Mouse (Mus musculus): ENCODE measurements around the gene Gm10392. TPM values are rescaled to one million over a fixed set of nuclear protein-coding genes. Genes with fewer than 3 reads are reported as not detected.

The Gm10392 gene
- polyA plus RNA-seq, 1 experiment = 0.08 TPM

DNA sequence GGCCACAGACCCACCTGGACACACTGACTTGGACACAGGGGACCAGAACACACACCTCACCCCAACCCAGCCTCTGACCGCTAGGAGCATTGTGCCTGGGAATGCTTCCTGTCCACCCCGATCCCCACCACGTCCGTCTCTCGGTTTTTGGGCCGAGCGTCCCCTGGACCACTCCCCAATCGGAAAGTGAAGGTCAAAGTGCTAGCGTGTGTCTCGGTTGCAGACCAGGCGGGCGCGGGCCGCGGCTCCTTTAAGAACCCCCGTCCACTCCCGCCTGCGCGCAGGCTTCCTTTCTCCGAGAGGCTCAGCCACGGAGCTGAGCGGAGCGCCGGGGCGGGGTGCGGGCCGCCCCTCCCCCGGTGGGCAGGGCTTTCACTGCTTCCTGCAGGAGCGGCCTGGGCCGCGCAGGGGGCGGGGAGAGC, 26.1 kb downstream of the Gm10392 start:
- peaks cover 22% of the 10 kb centered on the region for H3K27me3 ChIP-seq (replicated peaks)

DNA sequence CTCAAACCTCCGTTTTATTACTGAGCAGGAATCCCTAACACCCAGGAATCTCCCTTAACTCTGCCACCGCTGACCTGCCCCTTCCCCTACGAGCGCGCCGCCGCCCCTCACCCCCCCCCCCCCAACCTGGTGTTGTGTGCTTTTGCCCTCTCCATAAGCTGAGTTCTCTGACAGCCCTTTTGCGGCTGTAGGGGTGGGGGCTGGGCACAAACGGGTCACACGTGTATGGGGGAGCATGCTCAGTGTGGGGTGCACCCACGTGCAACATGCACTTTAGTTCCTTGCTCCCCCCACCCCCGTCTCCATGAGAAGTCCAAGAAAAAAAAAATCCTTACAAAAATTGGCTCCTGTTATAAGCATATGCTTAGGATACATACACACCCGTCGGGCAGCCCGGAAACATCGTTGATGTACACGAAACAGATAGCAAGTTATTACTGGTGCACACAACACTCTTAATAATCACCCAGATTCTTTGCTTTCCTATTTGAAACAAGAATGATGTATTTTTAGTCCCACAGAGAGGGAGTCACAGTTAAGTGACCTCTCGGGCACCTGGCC, 26.6 kb downstream of the Gm10392 start:
- TF ChIP-seq GATA1 (IDR thresholded peaks at IDR 0.05; ENCODE audit: borderline replicate concordance, low read length) = no peak
- Histone ChIP-seq H3K27me3 (replicated peaks) (peaks cover 25% of the 10 kb centered on the region), H3K4me1 (peaks cover 86% of the 10 kb centered on the region), H3K36me3 (replicated peaks; ENCODE audit: low read length) (peaks cover 11% of the 10 kb centered on the region), H3K9me3 (no peaks in the 10 kb centered on the region), H3K4me3 (replicated peaks) (peak overlapping the region; percentile 99)

More for the DNA sequence above, 26.1 kb downstream of the Gm10392 start:
- Histone ChIP-seq H3K4me3 (replicated peaks) (peak overlapping the region; percentile 99), H3K36me3 (replicated peaks; ENCODE audit: low read length) (peaks cover 12% of the 10 kb centered on the region), H3K4me1 (peaks cover 89% of the 10 kb centered on the region), H3K9me3 (no peaks in the 10 kb centered on the region)
- TF ChIP-seq GATA1 (IDR thresholded peaks at IDR 0.05; ENCODE audit: borderline replicate concordance, low read length) (no peak), FLI1 (IDR thresholded peaks at IDR 0.05; ENCODE audit: low read length) (no peak)

DNA sequence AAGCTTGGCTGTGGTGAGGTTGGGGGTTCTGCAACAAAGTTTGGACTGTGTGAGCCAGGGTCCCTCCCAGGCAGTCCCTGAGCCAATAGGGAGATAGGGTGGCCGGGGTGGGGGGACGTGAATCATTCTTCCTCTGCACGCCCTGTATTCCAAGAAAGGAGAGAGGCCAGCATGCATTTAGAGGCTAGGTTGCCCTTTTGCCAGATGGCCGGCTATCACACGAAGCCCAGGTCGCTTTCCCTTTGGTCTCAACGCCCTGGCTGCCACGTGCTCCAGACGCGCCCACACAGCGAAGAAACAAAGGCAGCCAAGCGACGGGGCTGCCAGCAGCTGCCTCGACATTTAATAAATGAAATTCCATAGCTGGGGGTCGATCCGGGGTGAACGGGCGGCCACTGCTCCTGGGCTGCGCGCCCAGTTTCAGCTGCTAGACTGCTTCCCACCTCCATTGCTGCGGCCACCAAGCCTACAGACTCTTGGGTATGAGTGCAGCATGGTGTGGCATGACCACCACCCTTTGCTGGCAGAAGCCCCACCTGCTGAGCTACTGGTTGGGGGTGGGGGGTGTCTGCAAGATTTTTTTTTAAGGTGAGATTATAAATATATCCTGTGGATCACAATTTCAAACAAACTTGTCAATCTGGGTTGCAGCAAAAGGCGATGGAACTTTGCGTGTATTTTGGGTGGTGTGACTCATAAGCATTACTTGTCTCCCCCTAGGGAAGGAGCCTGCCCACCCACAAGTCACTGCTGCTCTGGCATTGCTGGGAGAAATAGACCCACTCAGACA, 27.3 kb downstream of the Gm10392 start:
- TF ChIP-seq GATA1 (IDR thresholded peaks at IDR 0.05; ENCODE audit: borderline replicate concordance, low read length) (no peak), FLI1 (IDR thresholded peaks at IDR 0.05; ENCODE audit: low read length) (no peak)
- Histone ChIP-seq H3K27me3 (replicated peaks) (peaks cover 28% of the 10 kb centered on the region), H3K4me1 (peaks cover 85% of the 10 kb centered on the region), H3K36me3 (replicated peaks; ENCODE audit: low read length) (peaks cover 5% of the 10 kb centered on the region), H3K4me3 (replicated peaks) (peak overlapping the region; percentile 99), H3K9me3 (no peaks in the 10 kb centered on the region)

DNA sequence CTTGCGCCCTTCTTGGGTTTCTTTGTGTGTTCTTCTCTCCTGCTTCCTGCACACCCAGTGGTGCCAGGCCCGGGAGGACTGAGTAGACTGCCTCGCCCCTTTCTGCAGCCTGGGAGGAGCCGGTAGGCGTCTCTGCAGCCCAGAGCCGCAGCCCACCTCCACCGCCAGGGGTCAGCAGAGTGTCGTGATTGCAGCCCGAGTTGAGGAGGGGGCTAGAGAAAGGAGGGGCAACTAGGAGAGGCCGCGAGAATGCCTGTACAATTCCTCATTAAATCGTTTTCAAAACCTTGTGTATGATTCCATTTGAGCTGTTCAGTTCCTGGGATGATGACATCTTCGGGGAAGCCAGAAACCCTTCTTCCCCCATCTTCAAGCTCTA, 27.9 kb downstream of the Gm10392 start:
- Histone ChIP-seq H3K4me1 (peaks cover 81% of the 10 kb centered on the region), H3K9me3 (no peaks in the 10 kb centered on the region), H3K4me3 (replicated peaks) (peak overlapping the region; percentile 99), H3K27me3 (replicated peaks) (peaks cover 29% of the 10 kb centered on the region), H3K36me3 (replicated peaks; ENCODE audit: low read length) (peaks cover 5% of the 10 kb centered on the region)
- no peak for TF ChIP-seq GATA1 (IDR thresholded peaks at IDR 0.05; ENCODE audit: borderline replicate concordance, low read length)
- TF ChIP-seq FLI1 (IDR thresholded peaks at IDR 0.05; ENCODE audit: low read length) = no peak

DNA sequence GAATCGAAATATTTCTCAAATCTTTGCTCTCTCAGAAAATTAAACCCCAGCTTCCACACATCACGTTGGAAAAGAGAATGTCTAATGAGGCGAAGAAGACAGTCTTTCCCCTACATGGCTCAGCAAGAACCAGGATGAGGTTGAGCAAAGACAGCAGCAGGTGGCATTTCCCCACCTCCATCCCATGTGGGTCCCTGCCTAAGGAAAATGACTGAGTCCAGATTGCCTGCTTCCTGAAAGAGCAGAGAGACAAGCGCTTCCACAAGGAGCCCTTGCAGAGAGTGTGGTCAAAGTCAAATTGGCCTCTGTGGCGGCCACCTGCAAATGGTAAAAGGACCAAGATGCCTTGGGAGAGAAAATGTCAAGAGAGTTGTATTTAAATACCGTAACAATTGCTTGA, 28.5 kb downstream of the Gm10392 start:
- Histone ChIP-seq H3K4me1 (peaks cover 74% of the 10 kb centered on the region), H3K27me3 (replicated peaks) (peaks cover 35% of the 10 kb centered on the region), H3K36me3 (replicated peaks; ENCODE audit: low read length) (no peaks in the 10 kb centered on the region), H3K4me3 (replicated peaks) (peak overlapping the region; percentile 99), H3K9me3 (no peaks in the 10 kb centered on the region)
- TF ChIP-seq FLI1 (IDR thresholded peaks at IDR 0.05; ENCODE audit: low read length) = no peak
- no peak for TF ChIP-seq GATA1 (IDR thresholded peaks at IDR 0.05; ENCODE audit: borderline replicate concordance, low read length)

DNA sequence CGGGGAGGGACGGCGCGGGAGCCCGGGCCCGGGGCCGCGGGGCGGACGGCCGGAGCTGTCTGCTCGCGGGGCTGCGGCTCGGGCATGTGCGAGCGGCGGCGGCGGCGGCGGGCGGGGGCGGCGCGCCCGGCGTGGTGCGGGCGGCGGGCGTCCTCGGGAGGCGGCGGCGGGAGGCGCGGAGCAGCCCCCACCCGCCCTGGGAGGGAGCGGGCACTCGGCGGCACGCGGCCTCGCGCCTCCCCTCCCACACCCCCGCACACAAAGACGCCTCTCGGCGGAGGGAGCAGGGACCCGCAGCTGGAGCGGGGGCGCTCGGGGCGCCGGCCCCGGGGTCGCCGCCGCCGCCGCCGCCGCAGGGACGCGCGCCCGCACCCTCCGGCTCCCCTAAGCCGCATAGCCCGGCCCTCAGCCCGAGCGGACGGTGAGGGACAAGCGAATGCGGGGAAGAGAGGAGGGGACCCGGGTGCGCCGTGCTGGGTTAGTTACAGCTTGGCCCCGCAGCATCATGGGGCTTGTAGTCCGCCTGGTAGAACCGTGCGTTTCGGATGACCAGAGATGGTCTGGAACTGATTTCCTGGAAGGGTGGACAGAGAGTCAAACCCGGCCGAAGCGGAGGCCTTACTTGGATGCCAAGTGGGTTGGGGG, 29.3 kb downstream of the Gm10392 start, which contains the start of gene Ankrd13b:
Ankrd13b (minus strand) TSS at position 88 of the 645 bp plus-strand sequence.
- no peak for TF ChIP-seq FLI1 (IDR thresholded peaks at IDR 0.05; ENCODE audit: low read length)
- no peak for TF ChIP-seq GATA1 (IDR thresholded peaks at IDR 0.05; ENCODE audit: borderline replicate concordance, low read length)
- peaks cover 37% of the 10 kb centered on the region for H3K27me3 ChIP-seq (replicated peaks)
- no peaks in the 10 kb centered on the region for H3K36me3 ChIP-seq (replicated peaks; ENCODE audit: low read length)
- peak within 1 kb of the TSS; percentile 99 for H3K4me3 ChIP-seq (replicated peaks)
- no peaks in the 10 kb centered on the region for H3K9me3 ChIP-seq
- peaks cover 67% of the 10 kb centered on the region for H3K4me1 ChIP-seq

DNA sequence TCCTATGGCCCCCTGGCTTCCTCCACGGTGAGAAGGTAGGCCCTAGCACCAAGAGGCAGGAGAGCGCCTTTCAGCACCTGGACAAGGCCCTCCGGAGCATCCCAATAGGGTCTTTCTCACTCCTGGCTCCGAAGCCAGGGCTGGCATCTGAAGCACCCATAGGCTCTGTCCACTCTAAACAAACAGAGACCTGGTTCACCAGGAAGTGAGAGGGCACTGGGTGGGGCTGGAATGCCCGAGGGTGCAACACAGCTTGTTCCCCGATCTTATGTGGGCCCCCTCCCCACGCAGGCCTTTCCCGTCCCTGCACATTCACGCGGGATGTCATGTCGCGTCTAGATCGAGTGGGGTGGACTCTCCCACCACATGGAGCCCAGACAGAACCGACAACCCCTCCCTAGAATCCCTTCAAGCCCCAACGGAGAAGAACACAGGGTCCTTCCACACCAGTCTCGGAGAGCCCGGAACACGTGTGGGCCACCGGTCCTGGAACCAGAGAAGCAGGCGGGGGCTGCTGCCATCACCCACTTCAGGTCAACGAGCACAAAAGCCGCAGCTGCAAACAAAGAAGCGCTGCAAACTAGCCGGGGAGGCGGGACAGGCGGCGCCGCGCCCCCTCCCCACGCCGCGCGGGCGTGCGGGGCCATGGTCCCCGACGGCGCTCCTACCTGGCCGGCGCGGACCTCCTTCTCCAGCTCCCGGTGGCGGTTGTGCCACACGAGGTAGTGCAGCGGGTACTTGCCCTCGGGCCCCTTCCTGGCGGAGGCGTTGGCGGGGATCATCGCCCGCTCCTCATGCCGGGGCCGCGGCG, 30.0 kb downstream of the Gm10392 start:
- TF ChIP-seq GATA1 (IDR thresholded peaks at IDR 0.05; ENCODE audit: borderline replicate concordance, low read length) = no peak
- no peak for TF ChIP-seq FLI1 (IDR thresholded peaks at IDR 0.05; ENCODE audit: low read length)
- Histone ChIP-seq H3K9me3 (no peaks in the 10 kb centered on the region), H3K27me3 (replicated peaks) (peaks cover 37% of the 10 kb centered on the region), H3K4me1 (peaks cover 62% of the 10 kb centered on the region), H3K4me3 (replicated peaks) (peak overlapping the region; percentile 94), H3K36me3 (replicated peaks; ENCODE audit: low read length) (no peaks in the 10 kb centered on the region)

DNA sequence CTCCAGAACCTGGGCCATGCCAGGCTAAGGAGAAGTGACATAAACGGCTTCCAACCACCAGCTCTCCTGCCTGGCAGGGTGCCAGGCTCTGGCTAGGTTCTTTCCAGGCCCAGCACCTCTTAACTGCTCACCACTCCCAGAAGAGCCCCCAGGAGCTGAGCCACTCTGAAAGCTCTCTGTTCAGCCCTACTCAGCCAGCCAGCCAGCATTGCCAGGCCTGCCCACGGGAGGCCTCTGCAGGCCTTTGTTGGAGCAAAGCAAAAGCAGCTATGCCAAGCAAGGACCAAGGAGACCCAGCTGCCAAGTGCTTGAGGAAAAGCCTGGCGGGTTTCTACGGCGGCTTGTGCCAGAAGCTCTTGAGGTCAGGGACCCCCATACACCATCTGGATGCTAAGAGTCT, 32.2 kb downstream of the Gm10392 start:
- H3K4me1 ChIP-seq = peaks cover 61% of the 10 kb centered on the region
- H3K27me3 ChIP-seq (replicated peaks) = peaks cover 50% of the 10 kb centered on the region
- no peaks in the 10 kb centered on the region for H3K9me3 ChIP-seq
- H3K4me3 ChIP-seq (replicated peaks) = no peak overlapping the region
- no peaks in the 10 kb centered on the region for H3K36me3 ChIP-seq (replicated peaks; ENCODE audit: low read length)
- TF ChIP-seq FLI1 (IDR thresholded peaks at IDR 0.05; ENCODE audit: low read length) = no peak
- TF ChIP-seq GATA1 (IDR thresholded peaks at IDR 0.05; ENCODE audit: borderline replicate concordance, low read length) = no peak

DNA sequence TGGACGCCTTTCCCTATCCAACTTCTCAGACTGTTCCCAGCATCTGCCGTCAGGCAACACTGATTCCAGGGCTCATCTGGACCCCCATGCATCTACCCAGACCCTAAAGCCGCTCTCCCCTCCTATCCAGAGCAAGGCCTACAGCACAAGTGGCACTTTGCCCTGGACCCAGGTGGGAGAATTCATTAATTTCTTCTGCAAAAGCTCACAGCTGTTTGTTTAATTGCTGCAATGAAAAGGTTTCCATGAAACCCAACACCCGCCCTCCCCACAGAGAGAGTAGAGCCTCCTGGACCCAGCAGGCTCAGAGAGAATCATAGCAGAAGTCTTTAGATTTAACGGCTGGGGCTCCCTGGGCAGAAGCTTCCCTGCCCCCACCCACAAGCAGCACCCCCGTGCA, 33.8 kb downstream of the Gm10392 start:
- H3K36me3 ChIP-seq (replicated peaks; ENCODE audit: low read length) = no peaks in the 10 kb centered on the region
- peaks cover 50% of the 10 kb centered on the region for H3K4me1 ChIP-seq
- H3K27me3 ChIP-seq (replicated peaks) = peaks cover 58% of the 10 kb centered on the region
- H3K4me3 ChIP-seq (replicated peaks) = no peak overlapping the region
- no peaks in the 10 kb centered on the region for H3K9me3 ChIP-seq
- no peak for TF ChIP-seq FLI1 (IDR thresholded peaks at IDR 0.05; ENCODE audit: low read length)
- TF ChIP-seq GATA1 (IDR thresholded peaks at IDR 0.05; ENCODE audit: borderline replicate concordance, low read length) = no peak
